Mouse (Mus musculus): ENCODE measurements around the gene Mfsd4b1. TPM values are rescaled to one million over a fixed set of nuclear protein-coding genes. Genes with fewer than 3 reads are reported as not detected.
"Not testable (repeated sequence)": the region's sequence is repeated elsewhere in the genome, so short reads cannot be mapped to it uniquely, and the experiment has no call there.

The Mfsd4b1 gene
- polyA plus RNA-seq, 1 experiment from 2014 or later, result 0.42 TPM

DNA sequence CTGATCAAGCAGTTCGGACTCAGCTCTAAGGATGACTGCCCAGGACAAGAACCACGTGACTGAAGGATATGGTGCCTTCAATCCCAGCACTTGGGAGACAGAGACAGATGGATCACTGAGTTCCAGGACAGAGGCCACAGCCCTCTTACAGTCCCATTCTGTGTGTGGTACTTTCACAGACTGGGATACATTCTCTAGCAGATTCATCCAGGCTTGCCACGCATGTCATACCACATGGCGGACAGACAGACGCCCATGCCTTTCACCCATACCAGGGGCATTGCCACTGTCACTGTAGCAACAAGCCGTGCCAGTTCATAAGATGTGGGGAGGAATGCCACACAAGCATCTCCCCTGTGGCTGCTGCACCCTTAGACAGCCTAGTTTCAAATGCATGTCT lies 5.6 kb upstream of the Mfsd4b1 start:
- no peak overlapping the region for H3K9ac ChIP-seq
- no peak overlapping the region for H3K27ac ChIP-seq
- no peak overlapping the region for H3K4me2 ChIP-seq
- no peak overlapping the region for H3K4me3 ChIP-seq
- H3K4me1 ChIP-seq, result no peaks in the 10 kb centered on the region
- no peaks in the 10 kb centered on the region for H3K9me3 ChIP-seq (replicated peaks)
- peaks cover 28% of the 10 kb centered on the region for H3K36me3 ChIP-seq
- ATAC-seq, result no peak
- H3K27me3 ChIP-seq (replicated peaks), result peaks cover 5% of the 10 kb centered on the region; the same call in 1 of the 2 replicates
- 77% methylated on average over 6 of the region's 6 CpGs for WGBS (ENCODE audit: insufficient replicate concordance)

- no peak for ATAC-seq
- Histone ChIP-seq H3K4me3 (no peak overlapping the region), H3K4me1 (peaks cover 9% of the 10 kb centered on the region), H3K27ac (no peak overlapping the region), H3K9ac (no peak overlapping the region), H3K36me3 (peaks cover 17% of the 10 kb centered on the region), H3K4me2 (no peak overlapping the region), H3K27me3 (replicated peaks) (peaks cover 15% of the 10 kb centered on the region), H3K9me3 (replicated peaks) (no peaks in the 10 kb centered on the region)
- 67% methylated on average over 2 of the region's 2 CpGs for WGBS (ENCODE audit: insufficient replicate concordance)
These were observed 4.5 kb upstream of the Mfsd4b1 start for GRCm38 (mm10) chr10:40029610-40030009.

DNA sequence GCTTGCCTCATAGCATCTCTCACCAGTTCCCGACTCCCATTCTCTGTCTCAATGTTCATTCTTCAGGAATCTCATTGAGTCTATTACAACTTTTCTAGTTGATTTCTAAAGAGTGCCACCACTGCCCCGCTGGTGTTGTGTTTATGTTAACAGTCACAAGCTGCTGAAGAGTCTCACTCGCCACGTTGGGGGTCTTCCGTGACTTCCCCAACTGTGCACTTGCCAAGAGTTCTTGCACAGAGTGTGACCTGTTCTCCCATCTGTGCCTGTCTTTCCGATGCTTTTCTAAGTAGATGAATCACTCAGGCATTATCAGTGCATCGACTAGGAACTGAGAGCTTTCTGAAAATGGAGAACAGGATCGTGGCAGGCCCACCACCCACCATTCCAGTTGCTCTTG lies 3.0 kb upstream of the Mfsd4b1 start:
- Histone ChIP-seq H3K36me3 (peaks cover 5% of the 10 kb centered on the region; the same call in 1 of the 2 replicates), H3K4me2 (no peak overlapping the region), H3K9me3 (replicated peaks) (no peaks in the 10 kb centered on the region), H3K9ac (no peak overlapping the region), H3K4me1 (peaks cover 11% of the 10 kb centered on the region), H3K4me3 (no peak overlapping the region), H3K27ac (no peak overlapping the region), H3K27me3 (replicated peaks) (peaks cover 30% of the 10 kb centered on the region)
- ATAC-seq, result no peak
- WGBS (ENCODE audit: insufficient replicate concordance), result 75% methylated on average over 8 of the region's 8 CpGs

- Histone ChIP-seq H3K27me3 (replicated peaks) (peaks cover 42% of the 10 kb centered on the region), H3K9me3 (replicated peaks) (no peaks in the 10 kb centered on the region), H3K36me3 (no peaks in the 10 kb centered on the region), H3K4me2 (no peak overlapping the region), H3K4me3 (no peak overlapping the region), H3K4me1 (peaks cover 11% of the 10 kb centered on the region), H3K27ac (no peak overlapping the region), H3K9ac (no peak overlapping the region)
- WGBS (ENCODE audit: insufficient replicate concordance), result 77% methylated on average over 5 of the region's 5 CpGs
- ATAC-seq, result no peak
These were observed 1.5 kb upstream of the Mfsd4b1 start for GRCm38 (mm10) chr10:40026546-40026945.

DNA sequence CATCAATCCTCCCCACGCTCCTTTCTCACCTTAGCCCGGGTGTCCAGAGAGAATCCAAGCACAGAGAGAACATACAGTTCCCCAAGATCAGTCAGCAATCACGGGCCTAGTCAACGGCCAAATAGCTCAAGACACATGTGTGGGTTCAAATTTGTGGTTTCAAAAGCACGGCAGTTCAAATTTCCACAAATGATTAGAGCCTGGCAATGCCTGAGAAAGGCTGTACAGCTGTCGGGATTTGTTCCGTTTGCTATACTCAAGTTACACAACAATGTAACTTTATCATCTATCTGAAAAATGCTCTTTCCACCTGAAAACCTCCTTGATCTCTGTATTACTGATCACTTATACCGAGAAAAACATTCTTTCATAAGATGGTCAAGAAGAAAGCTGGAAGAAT lies 492 bp upstream of the Mfsd4b1 start:
- 61% methylated on average over 8 of the region's 8 CpGs for WGBS (ENCODE audit: insufficient replicate concordance)
- Histone ChIP-seq H3K36me3 (no peaks in the 10 kb centered on the region), H3K27ac (no peak overlapping the region), H3K4me2 (peak overlapping the region; percentile 88), H3K4me1 (peaks cover 11% of the 10 kb centered on the region), H3K27me3 (replicated peaks) (peaks cover 52% of the 10 kb centered on the region), H3K9me3 (replicated peaks) (no peaks in the 10 kb centered on the region), H3K9ac (no peak overlapping the region), H3K4me3 (peak overlapping the region; percentile 61)
- no peak; the same call in 1 of the 2 replicates for ATAC-seq

- no peak for ATAC-seq
- H3K36me3 ChIP-seq, result no peaks in the 10 kb centered on the region
- WGBS (ENCODE audit: insufficient replicate concordance), result 62% methylated on average over 2 of the region's 2 CpGs
These were observed 4.7 kb downstream of the Mfsd4b1 start for GRCm38 (mm10) chr10:40020401-40020800.

GRCm38 (mm10) chr10:40019492-40019891 lies 5.6 kb downstream of the Mfsd4b1 start:
- Histone ChIP-seq H3K4me1 (peaks cover under 1% of the 10 kb centered on the region; the same call in 1 of the 2 replicates), H3K9me3 (replicated peaks) (no peaks in the 10 kb centered on the region), H3K27me3 (replicated peaks) (peaks cover 48% of the 10 kb centered on the region), H3K4me2 (no peak overlapping the region), H3K9ac (no peak overlapping the region), H3K36me3 (no peaks in the 10 kb centered on the region), H3K27ac (no peak overlapping the region), H3K4me3 (no peak overlapping the region)
- 53% methylated on average over 3 of the region's 3 CpGs for WGBS (ENCODE audit: insufficient replicate concordance)
- ATAC-seq, result no peak

More at GRCm38 (mm10) chr10:40020401-40020800, 4.7 kb downstream of the Mfsd4b1 start:
- no peak overlapping the region for H3K4me2 ChIP-seq
- peaks cover 10% of the 10 kb centered on the region for H3K4me1 ChIP-seq
- H3K9me3 ChIP-seq (replicated peaks), result no peaks in the 10 kb centered on the region
- no peak overlapping the region for H3K4me3 ChIP-seq
- H3K27ac ChIP-seq, result no peak overlapping the region
- H3K27me3 ChIP-seq (replicated peaks), result peaks cover 58% of the 10 kb centered on the region
- no peak overlapping the region for H3K9ac ChIP-seq

GRCm38 (mm10) chr10:40018261-40018860 lies 6.7 kb downstream of the Mfsd4b1 start:
- Histone ChIP-seq H3K36me3 (no peaks in the 10 kb centered on the region), H3K9ac (no peak overlapping the region), H3K27ac (no peak overlapping the region), H3K4me1 (no peaks in the 10 kb centered on the region), H3K4me2 (no peak overlapping the region), H3K4me3 (no peak overlapping the region), H3K9me3 (replicated peaks) (no peaks in the 10 kb centered on the region), H3K27me3 (replicated peaks) (peaks cover 38% of the 10 kb centered on the region)
- no peak for ATAC-seq
- WGBS (ENCODE audit: insufficient replicate concordance), result 74% methylated on average over 5 of the region's 5 CpGs

GRCm38 (mm10) chr10:40009591-40009990 lies 15.5 kb downstream of the Mfsd4b1 start:
- WGBS (ENCODE audit: insufficient replicate concordance), result 57% methylated on average over 11 of the region's 11 CpGs
- Histone ChIP-seq H3K9me3 (replicated peaks) (no peaks in the 10 kb centered on the region), H3K4me2 (no peak overlapping the region), H3K27me3 (replicated peaks) (no peaks in the 10 kb centered on the region), H3K9ac (no peak overlapping the region), H3K36me3 (no peaks in the 10 kb centered on the region), H3K4me3 (no peak overlapping the region), H3K27ac (no peak overlapping the region), H3K4me1 (no peaks in the 10 kb centered on the region)
- ATAC-seq, result no peak

DNA sequence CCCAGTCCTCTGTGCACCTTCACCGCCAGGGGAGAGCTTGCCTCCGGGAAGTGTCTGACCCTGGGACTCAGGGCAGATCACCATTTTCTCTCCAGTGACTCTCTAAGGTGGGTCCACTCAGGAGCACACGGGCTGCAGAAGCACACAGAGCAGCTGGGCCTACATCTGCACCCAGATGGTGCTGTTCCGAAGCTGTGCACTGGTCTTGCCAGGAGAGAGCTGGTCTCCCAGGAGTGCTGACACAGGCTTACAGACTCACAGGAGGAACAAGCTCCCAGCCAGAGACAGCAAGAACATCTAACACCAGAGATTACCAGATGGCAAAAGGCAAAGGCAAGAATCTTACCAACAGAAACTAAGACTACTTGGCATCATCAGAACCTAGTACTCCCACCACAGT lies 16.2 kb downstream of the Mfsd4b1 start:
- WGBS (ENCODE audit: insufficient replicate concordance), result 58% methylated on average over 4 of the region's 4 CpGs
- not testable (repeated sequence) for H3K4me3 ChIP-seq; H3K4me2 ChIP-seq; H3K9ac ChIP-seq; H3K27me3 ChIP-seq (replicated peaks); H3K36me3 ChIP-seq; ATAC-seq; H3K4me1 ChIP-seq; H3K27ac ChIP-seq; H3K9me3 ChIP-seq (replicated peaks)

- no peaks in the 10 kb centered on the region for H3K4me1 ChIP-seq
- no peak overlapping the region for H3K4me3 ChIP-seq
- no peaks in the 10 kb centered on the region for H3K9me3 ChIP-seq (replicated peaks)
- no peak overlapping the region for H3K9ac ChIP-seq
- H3K27me3 ChIP-seq (replicated peaks), result no peaks in the 10 kb centered on the region
- H3K4me2 ChIP-seq, result no peak overlapping the region
- ATAC-seq, result no peak
- H3K36me3 ChIP-seq, result no peaks in the 10 kb centered on the region
- H3K27ac ChIP-seq, result no peak overlapping the region
- WGBS (ENCODE audit: insufficient replicate concordance), result 70% methylated on average over 4 of the region's 4 CpGs
These were observed 17.1 kb downstream of the Mfsd4b1 start for GRCm38 (mm10) chr10:40007953-40008352.

DNA sequence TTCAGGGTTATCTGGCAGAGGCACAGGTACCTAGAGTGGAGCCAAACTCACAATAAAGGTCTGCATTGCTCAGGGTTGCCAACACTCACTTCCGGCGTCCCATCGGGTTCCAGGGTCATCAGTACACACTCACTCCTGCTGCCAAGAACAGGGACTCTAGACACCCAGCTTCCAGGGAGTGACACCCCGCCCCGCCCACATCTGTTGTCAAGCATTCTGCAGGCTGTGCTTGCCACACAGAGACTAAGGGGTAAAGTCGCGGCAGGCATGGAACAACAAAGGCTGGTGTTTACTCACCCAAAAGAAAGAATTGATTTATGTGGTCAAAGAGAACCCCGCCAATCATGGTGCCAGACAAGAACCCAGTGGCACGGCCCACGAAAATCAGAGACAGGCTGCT lies 18.1 kb downstream of the Mfsd4b1 start:
- ATAC-seq, result 0 out of 2 replicates have a peak, but pooled peaks have one; percentile 30
- H3K4me1 ChIP-seq, result no peaks in the 10 kb centered on the region
- no peaks in the 10 kb centered on the region for H3K36me3 ChIP-seq
- H3K27ac ChIP-seq, result no peak overlapping the region
- H3K4me3 ChIP-seq, result no peak overlapping the region
- no peak overlapping the region for H3K9ac ChIP-seq
- H3K4me2 ChIP-seq, result no peak overlapping the region
- H3K9me3 ChIP-seq (replicated peaks), result no peaks in the 10 kb centered on the region
- 66% methylated on average over 10 of the region's 10 CpGs for WGBS (ENCODE audit: insufficient replicate concordance)
- H3K27me3 ChIP-seq (replicated peaks), result no peaks in the 10 kb centered on the region

DNA sequence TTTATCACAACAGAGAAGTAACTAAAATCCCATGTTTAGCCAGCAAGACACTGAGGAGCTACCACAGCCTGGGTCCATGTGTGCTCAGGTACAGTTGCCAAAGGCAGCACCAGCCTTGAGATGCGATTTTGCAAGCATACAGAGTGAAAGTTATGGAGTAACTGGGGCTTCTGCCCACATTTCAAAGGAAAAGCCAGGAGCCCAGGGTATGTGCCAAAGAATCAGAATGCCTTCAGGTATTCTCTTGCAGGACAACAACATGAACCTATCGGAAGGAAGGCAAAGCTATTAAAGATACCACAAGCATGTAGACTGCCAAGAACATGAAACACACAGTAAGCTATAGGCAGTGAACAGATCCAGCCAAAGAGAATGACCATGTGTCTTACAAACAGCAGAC lies 24.3 kb downstream of the Mfsd4b1 start:
- no peaks in the 10 kb centered on the region for H3K27me3 ChIP-seq (replicated peaks)
- H3K36me3 ChIP-seq, result no peaks in the 10 kb centered on the region
- no peak overlapping the region for H3K4me2 ChIP-seq
- no peaks in the 10 kb centered on the region for H3K4me1 ChIP-seq
- H3K9me3 ChIP-seq (replicated peaks), result no peaks in the 10 kb centered on the region
- H3K4me3 ChIP-seq, result no peak overlapping the region
- no peak overlapping the region for H3K9ac ChIP-seq
- 63% methylated on average over 2 of the region's 2 CpGs for WGBS (ENCODE audit: insufficient replicate concordance)
- no peak for ATAC-seq
- no peak overlapping the region for H3K27ac ChIP-seq

Data from liver, embryonic 12.5 days (tissue).